Mouse (Mus musculus) layer of hippocampus, postnatal 25 days (tissue): ENCODE measurements around the gene Rcn2. TPM values are rescaled to one million over a fixed set of nuclear protein-coding genes. Genes with fewer than 3 reads are reported as not detected.

Experiments used
- DNase-seq, 2 experiments: peaks; one replicate each; pipeline ENCODE4 v3.0.0; 2022; ENCODE audit warnings: mixed read lengths in 2 of 2, low spot score in 1 of 2; ENCODE audit errors: extremely low spot score in 1 of 2
- total RNA-seq, 2 experiments: library from RNA; stranded (reverse); gene quantifications; 2 replicates each; pipeline ENCODE4 v1.2.3; 2021

Rcn2 gene
- total RNA-seq, 2 experiments from 2014 or later = 96.4 to 106 TPM

DNA sequence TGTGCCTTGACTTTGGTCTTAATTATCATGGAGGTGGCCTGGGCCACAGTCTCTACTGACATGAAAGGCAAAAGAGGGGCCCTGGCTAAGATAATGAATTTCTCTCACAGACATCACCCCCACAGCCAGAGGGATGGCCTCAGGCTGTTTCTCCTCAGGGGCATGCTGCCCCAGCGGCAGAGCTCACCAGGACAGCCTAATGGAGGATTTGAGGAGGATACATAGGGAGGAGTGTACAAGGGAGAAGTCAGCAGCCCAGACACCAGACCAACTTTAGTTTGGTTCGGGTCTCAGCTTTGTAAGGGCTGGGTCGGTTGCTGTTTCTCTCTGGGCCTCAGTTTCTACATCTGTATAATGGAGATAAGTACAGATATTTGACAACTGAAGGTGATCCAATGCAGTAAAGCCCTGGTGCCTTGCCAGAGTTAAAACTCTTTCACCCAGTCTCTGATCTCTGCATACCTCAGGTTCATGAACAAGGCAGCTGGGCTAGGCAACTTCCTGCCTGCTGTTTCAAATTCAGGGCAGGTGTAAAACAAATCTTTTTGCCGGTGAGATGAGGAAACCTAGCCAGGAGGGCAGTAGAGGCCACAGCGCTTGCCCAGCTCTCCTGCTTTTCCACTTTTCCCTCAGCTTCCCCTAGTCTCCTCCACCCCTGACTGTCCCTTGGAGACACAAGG, 49.0 kb downstream of the Rcn2 start:
- DNase-seq = no peak

DNA sequence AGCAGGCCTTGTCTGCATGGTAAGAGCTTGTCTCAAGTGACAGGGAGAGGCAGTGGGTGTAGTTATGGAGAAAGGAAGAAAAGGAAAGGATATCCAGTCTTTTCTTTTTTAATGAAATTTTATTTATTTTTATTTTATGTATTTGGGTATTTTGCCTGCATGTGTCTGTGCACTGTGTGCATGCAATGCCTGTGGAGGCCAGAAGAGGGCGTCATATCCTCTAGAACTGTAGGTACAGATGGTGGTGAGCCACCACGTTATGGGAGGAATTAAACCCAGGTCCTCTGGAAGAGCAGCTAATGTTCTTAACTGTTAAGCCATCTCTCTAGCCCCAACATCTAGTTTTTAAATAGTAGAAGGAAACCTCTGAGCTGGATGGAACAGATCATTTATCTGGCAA, 50.5 kb downstream of the Rcn2 start:
- DNase-seq = no peak

GRCm38 (mm10) chr9:56097584-56098298, 56.1 kb downstream of the Rcn2 start:
- no peak for DNase-seq

DNA sequence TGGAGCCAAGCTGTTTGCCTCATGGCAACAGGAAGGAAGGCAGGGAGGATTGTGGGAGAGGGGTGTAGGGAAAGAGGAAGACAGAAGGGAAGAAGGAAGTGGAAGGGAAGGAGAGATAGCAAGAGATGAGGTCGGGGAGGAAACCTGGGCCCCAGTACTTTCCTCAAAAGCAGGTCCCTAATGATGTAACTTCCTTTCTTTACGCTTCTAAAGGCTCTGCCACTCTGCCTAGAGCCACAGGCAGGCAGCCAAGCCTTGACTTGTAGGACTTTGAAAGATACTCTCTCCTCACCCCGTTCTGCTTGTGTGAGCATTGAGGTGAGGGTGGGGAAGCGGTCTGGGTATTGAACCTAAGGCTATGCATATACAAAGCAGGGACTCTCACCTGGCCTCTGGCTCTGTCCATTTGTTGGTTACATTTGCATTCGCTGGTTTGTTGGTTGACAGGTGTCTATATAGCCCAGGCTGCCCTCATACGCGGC, 58.4 kb downstream of the Rcn2 start:
- no peak for DNase-seq

- no peak for DNase-seq
Measured at GRCm38 (mm10) chr9:56101022-56101421, 59.4 kb downstream of the Rcn2 start.

DNA sequence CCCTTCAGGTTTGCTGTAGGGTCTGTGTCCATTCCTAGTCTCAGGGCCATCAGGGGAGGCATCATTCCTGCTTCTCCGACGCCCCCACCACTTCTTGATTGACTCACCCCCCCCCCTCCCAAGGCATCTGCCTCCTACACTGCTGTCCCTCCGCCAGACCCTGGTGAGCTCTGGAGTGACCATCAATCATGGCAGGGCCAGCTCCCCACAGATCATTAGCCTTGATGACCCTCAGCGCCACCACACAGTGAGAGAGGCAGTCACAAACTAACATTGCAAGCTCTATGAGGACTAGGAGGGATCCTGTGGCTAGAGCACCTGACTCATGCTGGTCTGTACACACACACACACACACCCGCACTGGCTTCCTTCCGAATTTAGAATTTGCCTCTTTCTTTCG, 63.3 kb downstream of the Rcn2 start:
- no peak for DNase-seq

GRCm38 (mm10) chr9:56106274-56107072, 64.8 kb downstream of the Rcn2 start:
- DNase-seq = no peak

- no peak for DNase-seq
Measured at GRCm38 (mm10) chr9:56107527-56107926, 65.9 kb downstream of the Rcn2 start.

DNA sequence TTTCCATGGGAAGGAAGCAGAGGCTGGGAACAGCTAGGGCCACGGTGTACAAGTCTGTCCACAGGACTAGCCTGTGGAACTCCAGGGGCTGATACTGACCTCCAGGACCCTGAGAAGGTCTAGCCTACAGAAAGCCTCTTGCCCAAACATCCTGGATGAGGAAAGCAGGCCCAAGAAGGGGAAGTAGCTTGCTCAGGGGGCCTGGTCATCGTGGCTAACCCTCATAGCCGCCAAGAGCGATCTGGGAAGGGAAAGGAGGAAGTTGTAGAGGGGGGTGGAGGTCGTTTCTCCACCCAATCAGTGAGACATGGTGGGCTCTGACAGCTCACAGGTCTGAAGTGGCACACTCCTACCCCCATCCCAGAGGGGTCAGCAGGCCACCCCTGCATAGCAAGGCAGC, 66.5 kb downstream of the Rcn2 start:
- DNase-seq = no peak

Other genes with a start within 250 kb of the Rcn2 start
- gene Scaper, start 103.7 kb upstream of the Rcn2 start, total RNA-seq = 10 to 100 TPM; 26.1 to 30.7 TPM
- gene 4930563M21Rik, start 31.3 kb upstream of the Rcn2 start, total RNA-seq = not detected
- gene Pstpip1, start 48.1 kb downstream of the Rcn2 start, total RNA-seq = 1 to 10 TPM; 2.8 to 4.2 TPM
- gene Tspan3, start 123.6 kb downstream of the Rcn2 start, total RNA-seq = 100 to 1,000 TPM; 350 to 378 TPM